Mouse (Mus musculus) C2C12 (cell line): Measurements from ENCODE around the gene Ncbp1.

ENCODE experiments used
- CEBPB ChIP-seq: IDR thresholded peaks from one replicate; pipeline ENCODE4 v1.6.1; 2011; ENCODE audit warnings: low read depth, mild to moderate bottlenecking, control low read depth, moderate library complexity
- CTCF ChIP-seq: IDR thresholded peaks from one replicate; pipeline ENCODE4 v1.5.1; 2011; ENCODE audit not compliant: control insufficient read depth, insufficient read depth, insufficient read length
- FOSL1 ChIP-seq: IDR thresholded peaks from one replicate; pipeline ENCODE4 v1.8.0; 2011; ENCODE audit warnings: mild to moderate bottlenecking, low read length; ENCODE audit not compliant: poor library complexity, insufficient read depth, severe bottlenecking
- MAX ChIP-seq: IDR thresholded peaks from one replicate; pipeline ENCODE4 v1.6.1; 2011; ENCODE audit warnings: mild to moderate bottlenecking, control low read depth
- MYOD1 ChIP-seq: IDR thresholded peaks from one replicate; pipeline ENCODE4 v1.6.1; 2011; ENCODE audit warnings: low read depth; ENCODE audit not compliant: control insufficient read depth, insufficient read length
- MYOG ChIP-seq: IDR thresholded peaks from one replicate; pipeline ENCODE4 v1.6.1; 2011; ENCODE audit not compliant: control insufficient read depth, insufficient read length; ENCODE audit errors: extremely low read depth
- USF1 ChIP-seq: IDR thresholded peaks from one replicate; pipeline ENCODE4 v1.6.1; 2011; ENCODE audit warnings: low read depth, mild to moderate bottlenecking, control low read depth, moderate library complexity

- no peak for TF ChIP-seq CTCF
- TF ChIP-seq MAX = no peak
- TF ChIP-seq USF1 = no peak
- TF ChIP-seq MYOG = no peak
- no peak for TF ChIP-seq MYOD1
- no peak for TF ChIP-seq CEBPB
- no peak for TF ChIP-seq FOSL1
Measured at GRCm38 (mm10) chr4:46131791-46132190, 6.6 kb upstream of the Ncbp1 start.
